8 mouse cellular contexts compared by ENCODE assay signal in genomic region chr12:86241604-86242536, GRCm38 (mm10). TPM values are rescaled to one million over a fixed set of nuclear protein-coding genes. Genes with fewer than 3 reads are reported as not detected.
DNase-seq lines count a peak whose midpoint lies in the region; ATAC-seq and TF ChIP-seq lines count a peak whose summit lies in the region.

Gene Gpatch2l (plus strand): TSS chr12:86241858.

- no peaks in the 10 kb centered on the region for H3K9me3 ChIP-seq in embryonic facial prominence, embryonic 15.5 days (replicated peaks)
- H3K9me3 ChIP-seq in limb, embryonic 14.5 days (ENCODE audit: control insufficient read depth, low read length), result no peaks in the 10 kb centered on the region
- H3K9me3 ChIP-seq in midbrain, postnatal 0 days (ENCODE audit: low read length), result no peaks in the 10 kb centered on the region

- WGBS in bone marrow, adult 2 months, result under 1% methylated on average over 58 of the region's 58 CpGs
- under 1% methylated on average over 58 of the region's 58 CpGs for WGBS in embryonic facial prominence, embryonic 15.5 days
- under 1% methylated on average over 54 of the region's 58 CpGs for WGBS in limb, embryonic 14.5 days
- under 1% methylated on average over 55 of the region's 58 CpGs for WGBS in midbrain, postnatal 0 days

- peak within 1 kb of the TSS; percentile 97 for H3K27ac ChIP-seq in bone marrow, adult 2 months (ENCODE audit: control insufficient read depth, insufficient read depth, low read depth, low read length, poor library complexity)
- peak within 1 kb of the TSS; percentile 76 for H3K27ac ChIP-seq in embryonic facial prominence, embryonic 15.5 days (replicated peaks)
- peak within 1 kb of the TSS; percentile 73 for H3K27ac ChIP-seq in limb, embryonic 14.5 days (replicated peaks; ENCODE audit: low read depth, low read length)
- H3K27ac ChIP-seq in midbrain, postnatal 0 days (ENCODE audit: low read depth, low read length), result peak within 1 kb of the TSS; percentile 73

- peak within 1 kb of the TSS; percentile 78 for H3K9ac ChIP-seq in embryonic facial prominence, embryonic 15.5 days
- peak within 1 kb of the TSS; percentile 86 for H3K9ac ChIP-seq in limb, embryonic 14.5 days (ENCODE audit: low read depth, low read length, severe bottlenecking)
- H3K9ac ChIP-seq in midbrain, postnatal 0 days (replicated peaks; ENCODE audit: low read length, poor library complexity, severe bottlenecking), result peak within 1 kb of the TSS; percentile 77

- peak within 1 kb of the TSS; percentile 72 for H3K4me2 ChIP-seq in embryonic facial prominence, embryonic 15.5 days (replicated peaks)
- peak within 1 kb of the TSS; percentile 94 for H3K4me2 ChIP-seq in limb, embryonic 14.5 days (replicated peaks; ENCODE audit: low read depth, low read length, severe bottlenecking)
- H3K4me2 ChIP-seq in midbrain, postnatal 0 days (ENCODE audit: low read depth, low read length, poor library complexity, severe bottlenecking), result peak within 1 kb of the TSS; percentile 64

- peak; percentile 94; the same call in 1 of the 2 replicates for TF ChIP-seq POLR2A in bone marrow, adult 2 months (IDR thresholded peaks at IDR 0.05; ENCODE audit: borderline replicate concordance, control insufficient read depth, low read depth, low read length)
- TF ChIP-seq POLR2A in limb, embryonic 14.5 days (IDR thresholded peaks at IDR 0.05; ENCODE audit: borderline replicate concordance, extremely low read depth, insufficient read depth, insufficient read length), result peak; percentile 92; the same call in 1 of the 2 replicates

- peaks cover 2% of the 10 kb centered on the region; the same call in 1 of the 2 replicates for H3K4me1 ChIP-seq in bone marrow, adult 2 months (ENCODE audit: control insufficient read depth, insufficient read depth, low read length)
- H3K4me1 ChIP-seq in embryonic facial prominence, embryonic 15.5 days, result peaks cover 13% of the 10 kb centered on the region; the same call in 1 of the 2 replicates
- H3K4me1 ChIP-seq in limb, embryonic 14.5 days (ENCODE audit: control insufficient read depth, insufficient read depth, low read length), result peaks cover 19% of the 10 kb centered on the region
- peaks cover 5% of the 10 kb centered on the region for H3K4me1 ChIP-seq in midbrain, postnatal 0 days (ENCODE audit: insufficient read depth, low read length)

- peak; percentile 100 for ATAC-seq in embryonic facial prominence, embryonic 15.5 days (ENCODE audit: insufficient number of reproducible peaks, low FRiP score, low TSS enrichment, low read depth)
- peak; percentile 100 for ATAC-seq in limb, embryonic 14.5 days (ENCODE audit: low FRiP score, low read depth)
- ATAC-seq in midbrain, postnatal 0 days (ENCODE audit: low FRiP score), result peak; percentile 99

- peak; percentile 98 for DNase-seq in 416B (ENCODE audit: low read depth)
- DNase-seq in heart, adult 8-10 months (ENCODE audit: low spot score), result peak; percentile 99
- DNase-seq in kidney, adult 9 months, result peak; percentile 98
- peak; percentile 97 for DNase-seq in limb, embryonic 14.5 days (ENCODE audit: low spot score)
- peak; percentile 98 for DNase-seq in midbrain, postnatal 0 days (ENCODE audit: low spot score)
- DNase-seq in spleen, postnatal 14 days (ENCODE audit: low spot score in 2 of 2), result peak; percentile 86 to 91

- H3K4me3 ChIP-seq in bone marrow, adult 2 months (replicated peaks; ENCODE audit: control insufficient read depth, low read depth, low read length), result peak within 1 kb of the TSS; percentile 88
- peak within 1 kb of the TSS; percentile 81 for H3K4me3 ChIP-seq in embryonic facial prominence, embryonic 15.5 days (replicated peaks)
- peak within 1 kb of the TSS; percentile 76 for H3K4me3 ChIP-seq in limb, embryonic 14.5 days (replicated peaks; ENCODE audit: low read length)
- H3K4me3 ChIP-seq in midbrain, postnatal 0 days (ENCODE audit: low read depth, low read length), result peak within 1 kb of the TSS; percentile 67

- no peak for TF ChIP-seq CTCF in bone marrow, adult 2 months (IDR thresholded peaks at IDR 0.05; ENCODE audit: control insufficient read depth, insufficient read depth, low read length)
- TF ChIP-seq CTCF in midbrain, postnatal 0 days (IDR thresholded peaks at IDR 0.05), result 0 out of 2 replicates have a peak, but pooled peaks have one; percentile 3

- H3K27me3 ChIP-seq in embryonic facial prominence, embryonic 15.5 days, result no peaks in the 10 kb centered on the region
- no peaks in the 10 kb centered on the region for H3K27me3 ChIP-seq in limb, embryonic 14.5 days (ENCODE audit: control insufficient read depth, insufficient read depth, low read length)
- no peaks in the 10 kb centered on the region for H3K27me3 ChIP-seq in midbrain, postnatal 0 days (ENCODE audit: insufficient read depth, low read length)

- H3K36me3 ChIP-seq in embryonic facial prominence, embryonic 15.5 days, result peaks cover 15% of the 10 kb centered on the region
- peaks cover 23% of the 10 kb centered on the region for H3K36me3 ChIP-seq in limb, embryonic 14.5 days (ENCODE audit: control insufficient read depth, insufficient read depth, low read length)
- peaks cover 8% of the 10 kb centered on the region; the same call in 1 of the 2 replicates for H3K36me3 ChIP-seq in midbrain, postnatal 0 days (ENCODE audit: insufficient read depth, low read length)

RNA-seq across cellular contexts. Expression of gene Gpatch2l, which starts in this region (rescaled TPM):
- 7.8 and 12.2 TPM in 2 replicates for polyA plus RNA-seq in bone marrow, adult 2 months (2011; ENCODE audit: insufficient read depth, insufficient read length, low replicate concordance, missing spikeins)
- 15.8 and 16.7 TPM in 2 replicates for polyA plus RNA-seq in embryonic facial prominence, embryonic 15.5 days (2015; fragmentation: Nextera tagmentation; extraction: Ambion mirVana)
- total RNA-seq in heart, adult 8-10 months (2022), result 10 to 100 TPM; 11.7 to 13.0 (median 12.3) TPM
- 16.5 and 18.3 TPM in 2 replicates for polyA plus RNA-seq in limb, embryonic 14.5 days (2012; rRNA removed)
- polyA plus RNA-seq in limb, embryonic 14.5 days (2014; fragmentation: Nextera tagmentation; extraction: Ambion mirVana), result 15.3 and 17.5 TPM in 2 replicates
- 29.3 and 36.1 TPM in 2 replicates for total RNA-seq in midbrain, postnatal 0 days (2014; rRNA removed)
- polyA plus RNA-seq in midbrain, postnatal 0 days (2015; fragmentation: Nextera tagmentation; extraction: Ambion mirVana), result 21.0 and 23.7 TPM in 2 replicates

Comparison
In these comparisons a context has a peak if more than half of its experiments do, and no peak if none do; other contexts are left out.
1. Peak in every context shown above with its lines: DNase-seq, ATAC-seq, H3K4me3 ChIP-seq and H3K27ac ChIP-seq.